Mouse (Mus musculus) spleen, adult 2 months (tissue): Measurements from ENCODE around the gene Lpar3. TPM values are rescaled to one million over a fixed set of nuclear protein-coding genes. Genes with fewer than 3 reads are reported as not detected.

Experiments used
- DNase-seq, 2 experiments: peaks; one replicate each; pipeline versions ENCODE4 v3.0.0 to v3.0.0-alpha.2; 2012 to 2021; ENCODE audit warnings: low spot score in 2 of 2, low read depth in 1 of 2
- H3K27ac ChIP-seq: fragments of 200-500 bp; 2 replicates; pipeline ENCODE4 v1.5.1; 2012; ENCODE audit warnings: low read length, inconsistent platforms; ENCODE audit not compliant: insufficient read depth
- H3K27me3 ChIP-seq: fragments of 200-500 bp; 2 replicates; pipeline ENCODE4 v1.6.1; 2012; ENCODE audit warnings: mild to moderate bottlenecking, moderate library complexity, low read length, inconsistent platforms; ENCODE audit not compliant: control insufficient read depth, insufficient read depth
- H3K36me3 ChIP-seq: fragments of 200-500 bp; 2 replicates; pipeline ENCODE4 v1.6.1; 2012; ENCODE audit warnings: mild to moderate bottlenecking, low read length, inconsistent platforms; ENCODE audit not compliant: control insufficient read depth, insufficient read depth
- H3K4me1 ChIP-seq: fragments of 200-500 bp; 2 replicates; pipeline ENCODE4 v1.6.1; 2011; ENCODE audit warnings: inconsistent platforms; ENCODE audit not compliant: control insufficient read depth, insufficient read depth, insufficient read length
- H3K4me3 ChIP-seq: fragments of 200-500 bp; 2 replicates; pipeline ENCODE4 v1.5.1; 2011; ENCODE audit warnings: mild to moderate bottlenecking, inconsistent platforms; ENCODE audit not compliant: insufficient read depth, insufficient read length; ENCODE audit errors: extremely low read depth
- CTCF ChIP-seq: fragments of 200-500 bp; IDR thresholded peaks from 2 replicates; pipeline ENCODE4 v1.5.1; 2011; ENCODE audit warnings: mild to moderate bottlenecking, inconsistent platforms; ENCODE audit not compliant: insufficient read depth, insufficient read length, insufficient replicate concordance; ENCODE audit errors: extremely low read depth
- POLR2A ChIP-seq: fragments of 200-500 bp; IDR thresholded peaks from 2 replicates; pipeline ENCODE4 v1.6.1; 2011; ENCODE audit warnings: low read depth, low read length, inconsistent platforms
- WGBS: fragments of 180-500 bp; shearing (Covaris S2); methylation state at CpG from one replicate; pipeline ENCODE4 v1.1.7; 2018; 5-methylcytosine and 5-hydroxymethylcytosine counted together
- polyA plus RNA-seq: library from polyadenylated mRNA; depleted of rRNA; stranded (reverse); fragments of >200 nt; gene quantifications from 2 replicates; pipeline ENCODE4 v1.2.3, GENCODE M21; 2012; rRNA removed

The Lpar3 gene
- polyA plus RNA-seq: 0.57 and 1.2 TPM in 2 replicates

DNA sequence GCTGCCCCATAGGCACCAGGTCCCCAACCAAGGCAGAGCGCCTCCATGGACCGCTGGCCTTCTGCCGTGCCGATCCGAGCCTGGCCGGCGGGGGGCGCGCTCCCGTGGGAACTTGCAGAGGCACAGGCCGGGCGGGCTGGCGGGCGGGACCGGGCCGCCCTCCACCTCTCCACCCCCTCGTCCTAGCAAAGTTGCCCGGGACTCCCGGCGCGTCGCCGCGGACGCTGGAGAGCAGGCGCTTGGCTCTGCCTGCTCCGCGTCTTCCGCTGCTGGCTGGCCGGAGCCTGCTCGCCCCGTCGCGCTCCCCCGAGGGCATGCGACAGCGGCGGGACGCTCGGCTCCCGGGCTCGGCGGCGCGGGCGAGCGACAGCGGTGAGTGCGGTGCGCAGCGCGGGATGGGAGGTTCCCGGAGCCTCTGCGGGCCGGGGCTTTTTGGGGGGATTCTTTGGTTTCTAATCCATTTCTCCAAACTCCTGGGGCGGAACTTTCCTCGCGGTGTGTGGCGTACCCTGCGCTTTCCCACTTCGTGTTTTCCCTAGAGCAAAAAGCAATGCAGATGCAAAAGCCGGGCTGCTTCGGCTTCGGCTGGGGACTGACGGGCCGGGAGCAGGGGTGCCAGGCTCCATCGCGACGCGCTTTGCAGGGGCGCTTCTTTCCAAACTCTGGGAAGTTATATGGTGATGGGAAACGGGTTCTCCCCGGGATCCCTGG, at the start of gene Lpar3:
TSS of gene Lpar3 (plus strand) at position 188 of the 711 bp plus-strand sequence.
- TF ChIP-seq POLR2A (no peak), CTCF (no peak)
- peak in 1 of 2 experiments; percentile 18 for DNase-seq
- no peaks in the 10 kb centered on the region for H3K36me3 ChIP-seq
- H3K27ac ChIP-seq: no peak within 1 kb of the TSS
- peaks cover 11% of the 10 kb centered on the region for H3K27me3 ChIP-seq
- no peaks in the 10 kb centered on the region; the same call in 1 of the 2 replicates for H3K4me1 ChIP-seq
- peak within 1 kb of the TSS; percentile 23; the same call in 1 of the 2 replicates for H3K4me3 ChIP-seq
- 3% methylated on average over 73 of the region's 73 CpGs for WGBS

DNA sequence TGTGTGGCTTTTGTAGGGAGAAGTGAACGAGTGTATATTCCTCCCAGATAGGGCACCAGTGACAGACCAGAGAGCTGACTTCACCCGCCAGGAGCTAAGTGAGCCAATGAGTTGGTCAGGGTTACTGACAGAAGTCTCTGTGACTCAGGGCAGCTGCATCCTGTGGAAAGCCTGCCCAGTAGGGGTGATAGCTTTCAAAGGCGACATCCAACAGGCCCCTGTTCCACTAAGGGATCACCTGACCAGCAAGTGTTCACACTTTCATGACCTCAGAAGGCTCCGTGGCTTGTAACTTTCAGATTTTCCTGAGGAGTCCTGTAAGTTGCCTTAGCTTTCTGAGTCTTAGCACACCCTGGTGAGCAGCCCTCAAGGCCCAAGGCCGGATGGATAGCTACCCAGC, 47.7 kb upstream of the Lpar3 start:
- H3K4me3 ChIP-seq: no peak overlapping the region
- DNase-seq: no peak
- no peaks in the 10 kb centered on the region for H3K27me3 ChIP-seq
- H3K4me1 ChIP-seq: no peaks in the 10 kb centered on the region
- 79% methylated on average over 5 of the region's 5 CpGs for WGBS
- H3K36me3 ChIP-seq: 0 out of 2 replicates have a peak, but pooled peaks cover 3% of the 10 kb centered on the region
- no peak for TF ChIP-seq POLR2A
- no peak for TF ChIP-seq CTCF
- no peak overlapping the region for H3K27ac ChIP-seq

DNA sequence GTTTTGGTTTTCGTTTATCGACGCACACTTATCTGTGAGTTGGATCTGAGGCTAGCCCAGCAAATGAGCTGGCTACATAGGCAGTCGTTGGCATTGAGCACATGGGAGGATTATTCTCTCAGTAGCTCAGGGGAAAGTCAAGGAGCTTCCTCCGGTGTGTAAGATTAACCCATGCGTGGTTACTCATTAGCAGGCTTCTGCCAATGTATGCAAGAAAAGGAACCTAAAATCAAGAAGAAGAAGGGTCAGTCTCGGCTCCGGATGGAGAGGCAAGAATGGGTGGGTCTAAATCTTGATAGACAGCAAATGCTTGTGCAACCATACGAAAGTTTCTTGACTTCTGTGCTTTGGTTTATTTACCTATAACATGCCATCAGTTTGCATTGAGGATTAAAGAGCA, 46.5 kb upstream of the Lpar3 start:
- Histone ChIP-seq H3K27ac (no peak overlapping the region), H3K36me3 (0 out of 2 replicates have a peak, but pooled peaks cover 5% of the 10 kb centered on the region), H3K4me1 (no peaks in the 10 kb centered on the region), H3K4me3 (no peak overlapping the region), H3K27me3 (no peaks in the 10 kb centered on the region)
- no peak for DNase-seq
- TF ChIP-seq CTCF (no peak), POLR2A (no peak)
- 94% methylated on average over 9 of the region's 9 CpGs for WGBS

DNA sequence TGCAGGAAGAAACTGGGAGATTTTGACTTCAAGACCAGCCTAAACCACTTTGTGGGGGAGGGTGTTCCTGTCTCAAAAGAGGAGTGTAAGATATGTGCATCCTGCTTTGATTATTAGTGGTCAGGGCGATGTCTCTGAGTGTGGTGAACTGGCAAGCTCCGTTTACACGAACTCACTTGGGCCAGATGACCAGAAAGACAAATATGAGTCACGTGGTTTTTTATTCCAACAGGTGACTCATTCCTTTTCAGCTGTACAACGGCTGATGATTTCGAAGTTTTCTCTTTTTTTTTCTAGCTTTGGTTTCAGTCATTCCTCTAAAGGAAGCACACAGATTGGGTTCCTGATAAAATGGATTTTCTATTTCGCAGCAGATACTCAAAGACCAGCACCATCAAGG, 43.5 kb upstream of the Lpar3 start:
- WGBS: 69% methylated on average over 7 of the region's 7 CpGs
- TF ChIP-seq POLR2A: no peak
- no peak for TF ChIP-seq CTCF

DNA sequence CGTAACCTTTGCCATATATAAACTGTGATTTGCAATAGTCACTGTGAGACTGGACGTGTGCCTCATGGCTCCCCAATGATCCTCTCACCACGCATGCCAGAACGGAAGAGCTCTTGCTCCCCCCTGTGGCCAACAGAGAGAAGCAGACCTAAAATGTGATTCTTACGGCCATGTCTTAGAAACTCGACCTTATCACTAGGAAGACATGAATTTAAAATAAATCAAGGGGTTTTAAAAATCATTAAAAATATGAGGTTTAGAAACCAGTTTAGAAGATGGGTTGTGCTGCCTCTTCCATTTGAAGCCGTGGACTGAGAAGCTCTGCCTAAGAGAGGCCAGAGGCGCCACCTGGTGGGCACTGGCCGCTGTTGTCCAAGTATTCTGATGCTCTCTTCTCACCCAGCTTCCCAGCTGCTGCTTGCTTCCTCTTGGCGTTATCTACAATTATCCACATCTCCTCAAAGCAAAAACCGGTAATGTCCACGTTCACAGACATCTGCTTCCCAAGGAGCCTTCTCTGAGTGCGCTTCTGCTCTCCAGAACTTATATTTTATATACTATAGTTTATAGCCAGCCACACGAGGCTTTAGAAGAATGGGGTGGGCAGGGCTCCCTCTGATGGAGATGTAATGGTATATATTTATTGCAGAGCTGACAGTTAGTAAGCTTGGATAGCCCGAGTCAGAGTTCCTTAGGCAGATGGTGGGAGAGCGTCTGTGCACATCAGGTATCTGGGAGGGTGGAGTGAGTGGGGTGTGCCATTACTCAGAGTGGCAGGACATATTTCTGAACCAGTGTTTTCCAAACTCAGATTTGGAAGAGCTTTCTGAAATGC, 42.8 kb upstream of the Lpar3 start:
- 25% methylated on average over 16 of the region's 16 CpGs for WGBS

More for the DNA sequence above, 43.5 kb upstream of the Lpar3 start:
- no peak for DNase-seq
- no peak overlapping the region for H3K4me3 ChIP-seq
- no peaks in the 10 kb centered on the region for H3K4me1 ChIP-seq
- H3K27me3 ChIP-seq: no peaks in the 10 kb centered on the region
- 0 out of 2 replicates have a peak, but pooled peaks cover 3% of the 10 kb centered on the region for H3K36me3 ChIP-seq
- no peak overlapping the region for H3K27ac ChIP-seq

DNA sequence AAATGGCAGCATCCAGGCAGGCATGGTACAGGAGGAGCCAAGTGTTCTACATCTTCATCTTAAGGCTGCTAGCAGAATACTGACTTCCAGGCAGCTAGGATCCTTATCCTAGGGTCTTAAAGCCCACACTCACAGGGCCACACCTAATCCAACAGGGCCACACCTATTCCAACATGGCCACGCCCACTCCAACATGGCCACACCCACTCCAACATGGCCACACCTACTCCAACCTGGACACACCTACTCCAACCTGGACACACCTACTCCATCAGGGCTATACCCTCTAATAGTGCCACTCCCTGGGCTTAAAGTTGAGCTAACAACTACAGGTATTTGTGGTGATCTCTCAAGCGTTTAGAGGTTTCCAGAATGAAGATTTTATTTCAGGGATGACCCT, 40.4 kb upstream of the Lpar3 start:
- Histone ChIP-seq H3K4me1 (no peaks in the 10 kb centered on the region), H3K27ac (no peak overlapping the region), H3K4me3 (no peak overlapping the region), H3K36me3 (0 out of 2 replicates have a peak, but pooled peaks cover 5% of the 10 kb centered on the region), H3K27me3 (no peaks in the 10 kb centered on the region)
- TF ChIP-seq CTCF (no peak), POLR2A (no peak)
- DNase-seq: no peak
- WGBS: 76% methylated on average over 2 of the region's 2 CpGs

More for the DNA sequence above, 42.8 kb upstream of the Lpar3 start:
- DNase-seq: peak; percentile 61 to 77
- Histone ChIP-seq H3K27ac (no peak overlapping the region), H3K4me1 (no peaks in the 10 kb centered on the region), H3K36me3 (0 out of 2 replicates have a peak, but pooled peaks cover 3% of the 10 kb centered on the region), H3K27me3 (no peaks in the 10 kb centered on the region), H3K4me3 (no peak overlapping the region)
- peak; percentile 88 for TF ChIP-seq CTCF
- TF ChIP-seq POLR2A: no peak
